Mouse (Mus musculus): ENCODE results near the gene Erlin1.

Gene Erlin1

DNA sequence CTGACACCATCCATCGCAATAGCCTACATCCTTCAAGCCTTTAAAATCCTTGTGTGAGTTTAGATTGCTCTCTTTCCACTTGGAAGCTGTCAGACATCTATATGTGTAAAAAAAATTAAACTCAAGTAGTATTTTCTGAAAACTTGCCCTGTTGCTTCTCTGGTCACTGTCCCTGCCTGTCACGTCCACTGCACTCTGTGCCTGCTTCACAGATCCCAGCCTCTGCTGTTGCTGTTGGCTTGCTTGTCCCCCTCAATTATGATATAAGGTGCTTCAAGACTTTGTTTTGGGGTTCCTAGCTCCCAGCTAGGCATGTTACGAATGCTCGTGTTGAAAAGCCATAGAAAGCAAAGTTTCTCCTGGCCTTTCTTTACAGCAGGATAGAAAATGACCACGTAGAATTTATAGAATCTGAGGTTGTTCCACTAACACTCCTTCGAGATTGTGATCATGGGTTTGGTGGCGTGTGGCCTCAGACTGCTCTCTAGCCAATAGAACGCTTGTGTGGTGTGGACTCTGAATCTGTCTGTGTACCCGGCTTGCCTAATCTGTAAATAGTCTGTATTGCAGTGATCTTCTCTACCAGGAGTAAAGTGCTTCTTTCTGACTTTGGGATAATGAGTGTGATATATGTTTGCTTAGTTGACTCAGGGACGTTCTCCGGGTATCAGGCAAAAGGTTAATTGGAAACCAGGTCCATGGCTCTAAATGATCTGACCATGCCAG, 70.6 kb downstream of the Erlin1 start:
- no peak for DNase-seq (ENCODE audit: low read depth)

- no peak for DNase-seq (ENCODE audit: low read depth)
Observed at GRCm38 (mm10) chr19:43998101-43998500, 71.5 kb downstream of the Erlin1 start.

GRCm38 (mm10) chr19:43995427-43995826, 74.2 kb downstream of the Erlin1 start:
- DNase-seq (ENCODE audit: low read depth), result no peak

- DNase-seq (ENCODE audit: low read depth), result no peak
Observed at GRCm38 (mm10) chr19:43992464-43992863, 77.1 kb downstream of the Erlin1 start.

- DNase-seq (ENCODE audit: low read depth), result no peak
Observed at GRCm38 (mm10) chr19:43990362-43990761, 79.2 kb downstream of the Erlin1 start.

DNA sequence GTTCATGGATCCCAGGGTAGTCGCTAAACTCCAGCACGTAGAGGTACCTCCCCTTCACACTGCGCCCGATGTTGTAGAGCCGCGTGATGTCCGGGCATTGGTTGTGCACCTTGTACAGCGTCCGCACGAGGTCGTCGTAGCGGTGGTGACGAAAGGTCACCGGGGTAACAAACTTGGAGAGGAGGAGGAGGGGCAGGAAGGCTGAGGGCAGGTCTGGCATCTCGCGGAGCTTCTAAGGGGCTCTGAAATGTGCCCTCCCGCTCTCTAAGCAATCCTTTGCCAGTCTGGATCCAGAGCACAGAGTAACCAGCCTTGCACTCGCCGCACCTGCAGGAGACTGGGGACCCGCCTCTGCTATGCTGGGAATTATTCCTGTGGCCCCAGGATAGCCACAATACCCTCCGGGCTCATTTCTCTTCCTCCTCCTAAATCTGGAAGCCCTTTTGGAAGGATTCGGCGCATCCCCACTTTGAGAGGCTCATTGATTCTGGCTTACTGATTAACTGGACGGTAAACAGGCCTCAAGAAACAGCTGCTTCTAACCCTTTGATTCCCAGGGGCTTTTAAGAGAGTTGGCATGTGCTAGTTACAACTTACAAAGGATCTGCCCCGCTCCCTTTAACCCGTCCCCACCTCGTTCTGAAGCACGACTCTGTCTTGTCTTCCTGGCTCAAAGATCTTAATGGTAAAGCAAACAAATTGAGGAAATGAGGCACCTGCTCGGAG, 83.4 kb downstream of the Erlin1 start, which contains the start of gene Cpn1:
Gene Cpn1, minus strand, starts transcription at position 488 of the 726 bp plus-strand sequence.
- no peak for DNase-seq (ENCODE audit: low read depth)

Measured in 416B (cell line).